Mouse (Mus musculus) 416B (cell line): Measurements from ENCODE around the gene Pdk1.

Experiments used
- DNase-seq: peaks from one replicate; pipeline ENCODE4 v3.0.0; 2011; ENCODE audit warnings: low read depth

Gene Pdk1

DNA sequence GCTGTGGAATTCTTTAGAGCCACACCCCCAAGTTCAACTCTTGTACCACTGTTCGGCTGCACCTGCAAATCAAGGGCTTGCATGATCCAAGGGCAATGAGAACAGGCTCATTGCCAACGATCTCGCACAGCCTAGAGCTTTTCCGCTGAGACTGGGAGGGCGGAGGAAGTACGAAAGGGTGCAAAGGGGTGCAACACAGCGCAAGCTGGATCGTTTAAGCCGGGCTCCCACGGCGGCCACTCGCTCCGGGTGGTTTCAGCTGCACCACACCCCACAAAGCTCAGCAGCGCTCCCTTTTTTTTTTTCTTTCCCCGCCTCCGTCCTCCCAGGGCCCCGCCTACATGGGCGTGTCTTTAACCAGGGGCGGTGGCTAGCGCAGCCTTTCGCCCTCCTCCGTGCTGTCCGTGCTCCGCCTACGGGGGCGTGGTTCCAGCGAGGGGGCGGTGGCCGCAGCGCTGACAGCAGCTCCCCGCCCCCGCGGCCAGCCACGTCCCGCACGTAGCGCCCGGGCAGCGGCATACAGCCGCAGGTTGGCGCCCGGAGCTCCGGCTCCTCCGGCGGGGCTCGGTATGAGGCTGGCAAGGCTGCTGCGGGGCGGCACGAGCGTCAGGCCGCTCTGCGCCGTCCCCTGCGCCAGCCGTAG, at the start of gene Pdk1:
Pdk1 (plus strand) TSS at position 424 of the 643 bp plus-strand sequence.
- DNase-seq = peak; percentile 98

DNA sequence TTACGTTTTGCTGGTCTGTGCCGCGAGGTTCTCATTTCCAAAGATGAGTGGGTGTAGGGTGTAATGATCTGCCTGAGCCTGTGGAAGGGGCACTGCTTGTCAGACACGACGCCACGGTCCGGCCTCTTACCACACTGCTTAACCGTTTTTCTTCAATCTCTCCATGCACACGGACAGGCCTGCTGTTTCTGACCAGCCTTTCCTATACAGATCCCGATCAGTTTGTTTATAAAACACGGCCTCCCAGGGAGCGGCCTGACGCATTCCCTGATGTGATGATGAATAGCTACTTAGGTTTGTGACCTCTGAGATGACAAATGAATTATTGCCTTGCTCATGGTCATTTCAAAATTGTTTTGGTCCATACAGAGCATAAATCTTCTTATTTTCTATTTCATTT, 48.9 kb upstream of the Pdk1 start:
- DNase-seq = no peak

DNA sequence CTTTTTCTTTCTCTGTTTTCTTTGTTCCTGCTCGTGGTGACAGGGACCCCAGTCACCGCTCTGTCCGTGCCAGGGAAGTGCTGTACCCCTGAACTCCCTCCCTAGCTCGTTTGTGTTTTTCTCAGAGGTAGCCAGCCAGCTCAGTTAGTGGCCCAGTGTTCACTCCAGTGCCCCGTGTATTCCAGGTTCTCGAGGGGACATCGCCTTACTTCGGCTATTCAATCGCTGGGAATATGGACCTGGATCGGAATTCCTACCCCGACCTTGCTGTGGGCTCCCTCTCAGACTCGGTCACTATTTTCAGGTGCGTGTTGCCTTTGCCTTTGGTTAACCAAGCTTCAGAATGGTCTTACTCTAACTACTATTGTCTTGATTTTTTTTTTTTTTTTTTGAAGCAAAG, 45.3 kb upstream of the Pdk1 start:
- DNase-seq = no peak

DNA sequence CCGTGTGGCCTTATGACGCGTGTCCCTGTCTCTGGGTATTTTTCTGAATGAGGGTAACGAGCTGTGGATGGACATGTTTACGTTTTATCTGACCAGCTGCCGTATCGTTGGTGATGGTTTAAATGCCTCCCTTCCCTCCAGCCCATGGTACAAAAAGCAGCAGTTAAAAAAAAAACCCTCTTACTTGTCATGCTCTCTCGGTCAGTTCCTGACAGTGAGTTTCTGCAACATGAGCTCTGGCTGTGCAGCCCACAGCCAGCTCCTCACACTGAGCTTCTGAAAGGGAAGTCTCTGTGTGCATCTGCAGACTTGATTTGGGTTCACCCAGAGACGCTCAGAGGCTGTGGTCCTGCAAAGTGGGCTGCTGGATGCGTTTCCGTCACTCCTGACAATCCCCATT, 44.1 kb upstream of the Pdk1 start:
- no peak for DNase-seq

DNA sequence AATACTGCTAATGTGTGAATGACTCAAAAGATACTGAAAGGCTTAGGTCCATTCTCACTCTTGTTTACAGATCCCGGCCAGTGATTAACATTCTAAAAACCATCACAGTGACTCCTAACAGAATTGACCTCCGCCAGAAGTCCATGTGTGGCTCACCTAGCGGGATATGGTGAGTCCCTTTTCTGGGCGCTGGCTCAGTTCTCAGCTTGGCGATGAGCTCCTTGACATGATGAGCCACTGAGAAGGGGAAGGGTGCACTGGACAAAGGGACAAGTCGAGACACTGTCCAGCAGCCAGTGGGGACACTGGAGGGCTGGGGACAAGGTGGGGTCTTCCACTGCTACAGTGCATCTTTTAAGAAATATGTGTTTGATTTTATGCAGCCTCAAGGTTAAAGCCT, 39.4 kb upstream of the Pdk1 start:
- DNase-seq = no peak

DNA sequence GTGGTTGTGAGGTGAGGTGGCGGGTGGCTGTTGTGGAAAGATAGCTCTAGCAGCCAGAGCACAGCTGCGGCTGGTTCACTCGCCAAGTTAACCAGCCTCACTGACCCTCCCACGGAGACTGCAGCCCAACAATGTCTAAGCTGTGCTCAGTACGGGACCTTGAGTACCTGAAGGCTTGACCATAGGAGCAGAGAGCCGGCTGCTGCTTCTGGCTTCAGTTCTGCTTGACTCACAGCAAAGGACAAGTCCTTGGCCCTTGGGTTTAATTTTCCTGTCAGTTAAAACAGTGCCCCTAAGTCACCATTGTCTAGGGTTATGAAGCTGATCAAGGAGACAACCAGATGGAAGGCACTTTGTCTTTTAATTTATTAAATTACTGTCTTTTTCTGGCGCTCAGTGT, 38.7 kb upstream of the Pdk1 start:
- DNase-seq = no peak

DNA sequence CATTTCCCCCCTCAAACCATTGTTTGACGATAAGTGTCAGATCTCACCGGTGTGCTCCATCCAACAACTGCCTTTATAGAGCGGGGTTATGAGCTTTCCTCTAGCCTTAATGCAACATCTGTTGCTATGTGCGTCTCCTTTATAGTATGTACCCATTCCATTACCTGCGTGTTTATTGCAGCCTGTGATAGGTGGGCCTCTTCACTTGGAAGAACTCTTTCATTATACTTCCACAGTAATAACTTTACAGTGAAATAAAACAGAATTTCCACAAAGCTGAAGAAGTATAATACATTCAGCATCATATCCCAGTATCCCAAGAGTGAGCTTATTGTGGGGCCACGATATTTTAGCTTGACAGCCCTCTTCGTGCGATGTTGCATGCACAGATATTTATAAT, 37.5 kb upstream of the Pdk1 start:
- no peak for DNase-seq

DNA sequence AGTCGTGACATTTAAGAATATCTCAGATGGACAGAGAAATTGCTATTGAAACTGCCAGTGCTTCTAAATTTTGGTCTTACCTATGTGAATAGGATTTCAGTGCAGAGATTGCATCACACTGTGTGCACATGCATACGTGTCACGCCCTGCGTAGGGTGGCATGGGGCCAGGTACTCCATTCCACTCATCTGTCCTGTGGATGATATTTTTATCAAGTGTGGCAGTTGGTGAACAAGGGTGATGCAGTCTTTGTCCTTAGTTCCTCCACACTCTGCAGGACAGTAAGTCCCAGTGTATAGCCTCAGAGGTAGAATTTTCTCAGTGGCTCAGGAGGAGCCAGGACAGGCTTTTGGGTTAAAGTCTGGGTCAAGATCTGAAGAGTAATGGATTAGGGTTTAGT, 36.8 kb upstream of the Pdk1 start:
- DNase-seq = no peak

DNA sequence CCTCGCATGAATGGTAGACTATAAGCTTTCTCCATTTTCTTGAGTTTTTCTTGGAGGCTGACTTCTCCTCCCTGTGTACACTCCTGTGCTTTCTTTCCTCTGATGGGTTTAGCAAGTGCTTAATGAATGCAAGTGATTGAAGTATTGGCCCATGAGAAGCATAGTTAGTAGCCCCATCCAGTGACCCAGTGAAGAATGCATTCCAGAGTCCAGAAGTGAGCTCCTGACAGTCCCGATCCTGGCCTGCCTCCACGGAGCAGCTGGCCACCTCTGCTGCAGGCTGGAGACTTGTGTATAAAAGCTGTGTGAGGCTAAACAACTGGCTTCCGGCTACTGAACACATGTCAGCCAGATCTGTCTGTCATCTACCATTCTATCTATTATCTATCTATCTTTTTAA, 35.8 kb upstream of the Pdk1 start:
- no peak for DNase-seq

DNA sequence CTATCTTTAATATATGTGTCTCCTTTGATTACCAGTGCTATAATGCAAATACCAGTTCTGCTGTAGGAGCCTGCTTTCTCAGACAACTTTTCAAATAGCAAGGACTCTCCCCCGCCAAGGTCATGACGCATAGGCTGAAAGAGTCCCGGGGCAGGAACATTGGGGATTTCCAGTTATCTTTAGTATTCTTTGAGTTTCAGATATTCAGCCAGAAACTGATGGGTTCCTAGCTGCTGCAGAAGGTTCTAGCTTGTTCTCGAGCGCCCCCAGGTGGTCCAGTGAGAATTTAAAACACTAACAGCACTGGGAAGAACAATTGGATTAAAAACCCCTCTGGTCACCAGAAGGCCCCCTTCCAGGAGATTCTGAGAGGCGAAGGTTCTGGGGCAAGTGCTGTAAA, 35.2 kb upstream of the Pdk1 start:
- DNase-seq = peak; percentile 71

DNA sequence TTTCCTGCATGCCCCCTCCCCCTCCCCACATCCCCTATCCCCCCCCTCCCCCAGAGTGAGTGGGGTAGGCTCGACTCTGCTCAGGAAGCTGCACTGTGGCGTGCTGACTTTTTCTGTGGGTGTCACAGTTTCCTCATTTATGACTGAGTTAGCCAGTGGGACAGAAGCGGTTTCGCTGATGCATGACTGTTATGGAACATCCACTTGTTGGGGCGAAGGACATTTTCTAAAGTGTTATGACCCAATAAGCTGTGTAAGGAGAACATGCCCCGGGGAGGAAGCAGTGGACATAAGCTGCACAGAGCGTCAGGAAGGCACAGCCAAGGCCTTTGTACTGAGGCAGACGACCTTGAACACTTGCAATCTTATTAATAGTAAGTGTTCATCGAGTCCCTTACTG, 29.7 kb upstream of the Pdk1 start:
- DNase-seq = peak; percentile 51

DNA sequence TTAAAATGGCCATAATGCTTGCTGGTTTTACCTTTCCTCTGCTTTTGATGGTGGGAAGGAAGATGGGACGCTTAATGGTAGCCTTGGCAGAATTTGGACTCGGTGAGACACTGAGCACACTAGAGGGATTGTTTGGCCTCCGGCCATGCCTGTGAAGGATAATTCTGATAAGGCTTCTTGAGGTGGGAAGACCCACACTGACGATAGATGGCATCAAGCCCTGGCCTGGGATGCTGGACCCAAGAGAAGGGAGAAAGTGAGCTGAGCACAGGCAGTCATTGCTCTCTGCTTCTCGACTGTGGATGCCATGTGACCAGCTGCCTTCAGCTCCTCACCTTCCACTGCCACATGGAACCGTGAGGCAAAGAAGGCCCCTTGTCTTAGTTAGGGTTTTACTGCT, 28.1 kb upstream of the Pdk1 start:
- DNase-seq = no peak

DNA sequence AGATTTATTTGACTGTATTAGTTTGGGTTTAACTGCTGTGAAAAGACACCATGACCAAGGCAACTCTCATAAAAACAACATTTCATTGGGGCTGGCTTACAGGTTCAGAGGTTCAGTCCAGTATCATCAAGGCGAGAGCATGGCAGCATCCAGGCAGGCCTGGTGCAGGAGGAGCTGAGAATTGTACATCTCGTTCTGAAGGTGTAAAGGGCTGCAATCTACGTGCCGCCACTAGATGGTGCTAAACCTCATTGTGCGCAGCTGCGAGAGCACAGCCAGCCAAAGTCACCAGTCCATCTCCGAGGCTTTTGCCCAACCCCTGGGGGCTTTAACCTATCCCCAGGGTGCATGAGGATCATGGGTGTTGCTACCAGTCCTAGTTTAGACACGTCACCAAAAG, 20.9 kb upstream of the Pdk1 start:
- DNase-seq = peak; percentile 58

DNA sequence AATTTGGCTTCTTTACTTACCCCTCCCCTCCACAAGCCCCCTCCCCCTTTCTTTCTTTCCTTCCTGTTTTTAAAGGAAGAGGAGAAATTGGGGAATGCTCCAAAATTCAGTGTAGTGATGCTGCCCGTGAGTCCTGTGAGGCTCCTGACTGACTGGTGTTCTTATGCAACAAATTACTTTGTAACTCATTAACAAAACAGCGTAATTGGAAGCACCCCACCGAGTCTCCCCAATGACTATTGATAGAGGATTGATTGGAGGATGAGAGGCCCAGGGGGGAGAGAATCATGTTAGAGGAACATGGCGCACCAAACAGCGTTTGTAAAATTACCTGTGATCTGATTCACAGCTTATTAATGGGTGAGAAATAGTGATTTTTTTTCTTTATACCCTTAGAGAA, 17.9 kb upstream of the Pdk1 start:
- DNase-seq = no peak

DNA sequence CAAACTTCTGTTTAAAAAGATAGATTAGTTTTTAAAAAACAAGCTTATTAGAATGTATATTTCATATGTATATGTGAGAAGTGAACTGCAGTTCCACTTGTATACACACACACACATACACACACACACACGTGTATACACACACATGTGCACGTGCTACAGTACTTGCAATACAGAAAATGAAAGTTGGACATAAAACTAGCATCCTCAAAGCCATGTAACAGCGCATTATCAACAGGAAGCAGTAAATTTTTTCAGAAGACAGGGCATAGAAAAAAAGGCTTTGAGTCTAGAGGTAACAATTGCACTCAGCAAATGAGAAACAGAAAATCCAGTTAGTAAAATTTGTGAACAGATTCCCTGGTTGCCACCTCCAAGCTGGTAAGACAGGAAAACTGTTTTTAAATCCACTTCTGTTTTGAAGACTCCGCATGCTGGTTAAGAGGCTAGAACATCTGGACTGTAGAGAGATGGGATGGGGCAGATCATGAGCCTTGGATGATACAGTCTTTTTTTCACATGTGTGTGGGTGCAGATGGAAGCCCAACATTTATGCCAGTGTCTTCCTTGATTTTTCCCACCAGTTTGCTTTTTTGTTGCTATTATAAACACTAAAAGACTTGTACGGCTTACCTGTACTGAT, 9.4 kb upstream of the Pdk1 start:
- DNase-seq = no peak

DNA sequence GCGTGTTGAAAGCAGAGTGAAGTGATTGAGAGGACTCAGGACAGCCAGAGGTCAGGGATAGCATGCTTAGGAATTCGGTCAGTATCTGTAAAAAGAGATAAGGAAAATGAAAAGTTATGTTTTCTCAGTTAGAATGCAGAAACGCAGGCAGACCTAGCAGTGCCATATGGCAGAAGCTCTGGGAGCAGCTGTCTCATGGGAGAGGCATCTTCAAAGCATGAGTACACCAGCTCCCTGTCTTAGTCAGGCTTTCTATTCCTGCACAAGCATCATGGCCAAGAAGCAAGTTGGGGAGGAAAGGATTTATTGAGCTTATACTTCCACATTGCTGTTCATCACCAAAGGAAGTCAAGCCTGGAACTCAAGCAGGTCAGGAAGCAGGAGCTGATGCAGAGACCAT, 8.0 kb upstream of the Pdk1 start:
- DNase-seq = no peak

DNA sequence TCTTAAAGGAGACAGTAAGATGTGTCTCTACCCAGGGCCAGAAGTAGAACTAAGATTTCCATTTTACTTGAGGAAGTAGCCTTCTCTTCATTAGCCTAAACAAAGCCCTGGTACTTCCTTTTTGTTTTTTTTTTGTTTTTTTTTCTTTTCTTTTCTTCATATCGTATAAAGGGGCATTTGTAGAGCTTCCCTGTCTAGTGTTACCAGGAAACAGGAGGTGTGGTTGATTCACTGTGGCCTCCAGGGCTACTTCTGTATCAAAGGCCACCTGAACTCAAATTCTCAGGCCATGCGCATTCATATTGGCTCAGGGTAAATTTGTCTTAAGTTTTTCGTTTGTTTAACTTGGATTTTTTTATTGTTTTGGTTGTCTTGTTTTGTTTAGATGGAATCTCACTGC, 7.1 kb upstream of the Pdk1 start:
- peak; percentile 56 for DNase-seq

DNA sequence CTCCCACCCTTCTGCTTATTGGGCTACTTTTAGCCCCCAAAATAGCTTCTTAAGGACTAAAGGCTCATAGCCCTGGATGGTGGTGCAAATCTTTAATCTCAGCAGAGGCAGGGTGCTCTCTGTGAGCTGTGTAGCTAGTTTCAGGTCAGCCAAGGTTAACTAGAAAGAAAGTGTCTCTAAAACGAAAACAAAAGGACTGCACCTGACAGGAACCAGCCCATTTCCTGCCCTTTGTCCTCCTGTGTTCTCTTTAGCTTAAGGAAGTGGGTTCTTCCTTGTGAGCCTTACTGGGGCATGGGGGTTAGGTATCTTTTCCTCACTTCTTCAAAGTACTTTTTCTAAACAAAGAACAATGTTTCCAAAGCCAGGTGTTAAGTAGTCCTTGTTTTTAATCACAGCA, 6.5 kb upstream of the Pdk1 start:
- peak; percentile 50 for DNase-seq

DNA sequence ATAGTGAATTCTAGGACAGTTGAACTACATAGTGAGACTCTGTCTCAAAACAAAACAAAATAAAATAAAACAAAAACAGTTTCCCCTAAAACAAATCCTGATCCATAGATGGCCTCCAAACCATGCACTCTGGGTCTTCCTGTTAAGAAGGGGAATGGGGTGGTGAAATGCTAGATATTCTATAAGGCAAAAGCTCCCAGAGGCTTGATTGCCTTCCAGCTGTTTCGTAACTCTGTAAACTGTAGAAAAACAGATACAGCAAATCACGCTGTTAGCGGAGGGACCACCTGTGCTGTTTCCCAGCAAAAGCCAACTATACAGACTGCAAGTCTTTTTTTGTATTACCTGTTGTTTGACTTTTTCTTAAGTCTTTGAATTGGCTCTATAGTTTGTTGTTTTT, 6.0 kb upstream of the Pdk1 start:
- peak; percentile 47 for DNase-seq

DNA sequence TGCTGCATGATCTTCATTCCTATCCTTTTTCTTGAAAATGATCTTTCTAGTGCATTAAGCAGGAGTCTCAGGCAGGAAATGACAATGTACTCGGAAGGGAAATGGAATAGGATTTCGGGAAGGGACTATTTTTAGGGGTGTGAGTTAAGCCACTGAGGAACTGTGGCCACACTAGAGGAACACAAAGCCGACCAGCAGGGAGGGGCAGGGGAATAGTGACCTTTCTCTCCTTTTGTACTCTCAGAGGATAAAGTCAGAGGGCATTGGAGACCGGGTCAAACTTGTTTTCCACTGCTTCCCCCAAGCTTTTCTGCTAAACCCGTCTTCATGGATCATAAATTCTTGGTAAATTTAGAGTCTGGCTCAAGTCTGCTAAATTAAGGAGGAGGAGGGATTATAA, 5.5 kb upstream of the Pdk1 start:
- no peak for DNase-seq

DNA sequence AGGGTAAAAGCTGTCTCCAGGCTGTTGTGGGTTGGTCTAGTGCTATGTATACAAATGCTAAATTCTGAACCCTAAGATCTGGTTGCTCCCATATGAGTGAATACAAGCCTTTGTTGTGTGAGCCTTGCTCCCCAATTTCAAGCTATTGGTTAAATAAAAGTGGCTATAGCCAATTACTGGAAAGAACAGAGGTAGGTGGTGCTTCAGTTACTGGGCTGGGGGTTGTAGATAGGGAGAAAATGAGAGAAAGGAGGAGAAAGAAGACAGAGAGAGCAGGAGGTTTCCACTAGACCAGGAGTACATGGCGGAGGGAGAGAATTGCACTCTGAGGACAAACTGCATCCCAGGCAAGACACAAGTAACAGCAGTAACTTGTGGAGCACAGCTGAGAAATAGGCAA, 4.8 kb upstream of the Pdk1 start:
- DNase-seq = no peak

DNA sequence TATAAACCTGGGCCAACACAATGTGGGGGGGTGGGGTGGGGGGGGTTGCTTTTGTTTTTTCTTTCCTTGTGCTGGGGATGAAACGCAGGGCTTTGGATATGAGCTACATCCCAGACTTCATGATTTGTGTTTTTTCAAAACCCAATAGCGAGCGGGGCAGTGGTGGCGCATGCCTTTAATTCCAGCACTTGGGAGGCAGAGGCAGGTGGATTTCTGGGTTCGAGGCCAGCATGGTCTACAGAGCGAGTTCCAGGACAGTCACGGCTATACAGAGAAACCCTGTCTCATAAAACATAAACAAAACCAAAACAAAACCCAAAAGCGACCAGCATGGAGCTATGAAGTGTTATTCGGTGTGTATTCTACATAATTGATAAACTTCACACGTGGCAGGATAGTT, 883 bp upstream of the Pdk1 start:
- no peak for DNase-seq

DNA sequence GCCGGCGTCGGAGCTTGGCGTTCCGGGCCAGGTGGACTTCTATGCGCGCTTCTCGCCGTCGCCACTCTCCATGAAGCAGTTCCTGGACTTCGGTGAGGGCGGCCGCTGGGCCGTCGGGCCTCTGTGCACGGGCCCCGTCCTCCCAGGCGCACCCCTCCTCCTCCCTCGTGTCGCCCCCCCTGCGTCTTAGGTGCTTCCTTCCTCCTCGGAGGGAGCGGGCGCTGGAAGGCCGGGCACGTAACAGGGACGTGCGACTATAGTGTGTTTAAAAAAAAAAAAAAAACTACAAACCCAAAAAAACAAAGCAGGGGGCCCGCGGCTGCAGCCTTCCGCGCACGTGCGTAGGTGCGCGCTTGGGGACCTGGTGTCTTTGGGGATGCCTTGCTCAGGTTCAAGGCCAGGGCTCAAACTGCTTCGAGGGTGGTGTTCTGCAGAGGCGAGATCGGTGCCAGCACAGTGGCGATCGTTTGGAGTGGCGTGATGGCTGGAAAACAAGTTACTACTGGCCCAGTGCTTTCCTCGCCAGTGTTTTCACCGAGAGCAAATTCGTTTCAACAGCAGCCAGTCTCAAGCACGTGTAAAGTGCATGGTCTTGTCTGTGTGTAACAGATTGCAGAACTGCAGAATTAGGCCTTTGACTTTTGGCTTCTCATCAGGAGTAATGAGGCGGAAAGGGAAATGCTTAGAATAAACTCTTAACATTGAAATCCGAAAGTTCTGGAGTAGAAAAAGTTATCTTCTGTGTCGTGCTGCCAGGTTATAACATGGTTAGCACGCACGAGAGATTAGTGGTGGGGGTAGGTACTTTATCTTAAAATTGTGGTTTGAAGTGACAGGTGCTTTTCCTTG, 674 bp downstream of the Pdk1 start:
- peak; percentile 89 for DNase-seq
